Mouse (Mus musculus): ENCODE results near the gene Gm15557.
"Not testable (repeated sequence)": the region's sequence is repeated elsewhere in the genome, so short reads cannot be mapped to it uniquely, and the experiment has no call there.

Gene Gm15557

DNA sequence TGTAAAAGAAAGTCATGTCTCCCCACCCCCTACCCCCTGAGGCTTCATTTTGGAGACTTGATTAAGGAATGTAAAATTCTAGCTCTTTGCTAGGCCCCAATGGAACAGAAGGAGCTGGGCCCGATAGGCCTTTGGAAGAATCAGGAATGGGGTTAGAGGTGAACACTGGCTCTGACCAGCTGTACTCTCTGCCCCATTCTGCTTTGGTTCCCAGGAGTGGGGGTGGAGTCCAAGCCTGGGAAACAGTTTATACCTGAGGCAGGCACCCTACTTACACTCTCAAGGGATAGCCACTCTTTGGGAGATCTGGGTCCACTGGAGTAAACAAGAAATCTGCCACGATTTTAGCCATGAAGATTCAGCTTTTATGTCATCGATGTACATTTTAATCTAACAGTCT is at the start of gene Gm15557:
Gene Gm15557, plus strand, starts transcription at position 48 of the 400 bp plus-strand sequence.
- no peak for DNase-seq

DNA sequence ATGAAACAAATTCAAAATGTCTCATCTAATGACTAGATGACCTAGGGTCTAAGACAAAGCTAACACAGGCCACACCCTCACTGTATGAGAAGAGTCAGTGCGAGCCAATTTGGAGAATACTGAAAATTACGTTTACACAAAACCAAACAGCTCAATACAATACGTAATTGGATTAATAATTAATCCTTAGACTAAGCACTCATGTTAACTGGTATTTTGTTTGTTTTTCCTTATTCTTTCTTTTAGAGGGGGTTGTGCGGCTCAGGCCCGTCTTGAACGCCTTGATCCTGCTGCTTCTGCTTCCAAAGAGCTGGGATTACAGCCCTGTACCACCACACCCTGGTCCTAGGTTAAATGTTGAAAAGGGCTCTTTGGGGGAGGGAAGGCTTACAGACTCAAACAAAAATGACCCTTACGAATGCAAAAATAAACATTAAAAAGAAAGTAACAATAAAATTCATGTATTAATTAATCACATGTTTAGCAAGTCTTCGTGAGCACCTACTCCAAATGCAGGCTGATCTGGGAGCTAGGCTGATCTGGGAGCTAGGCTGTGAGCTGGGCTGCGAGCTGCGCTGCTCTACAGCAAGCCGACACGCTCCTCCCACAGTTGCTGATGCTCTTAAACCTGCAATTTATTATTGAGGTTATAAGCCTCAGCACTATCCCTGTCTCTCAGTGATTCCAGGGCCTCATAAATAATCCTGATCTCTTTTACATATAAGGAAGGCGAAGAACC is 46.1 kb upstream of the Gm15557 start:
- DNase-seq: no peak

DNA sequence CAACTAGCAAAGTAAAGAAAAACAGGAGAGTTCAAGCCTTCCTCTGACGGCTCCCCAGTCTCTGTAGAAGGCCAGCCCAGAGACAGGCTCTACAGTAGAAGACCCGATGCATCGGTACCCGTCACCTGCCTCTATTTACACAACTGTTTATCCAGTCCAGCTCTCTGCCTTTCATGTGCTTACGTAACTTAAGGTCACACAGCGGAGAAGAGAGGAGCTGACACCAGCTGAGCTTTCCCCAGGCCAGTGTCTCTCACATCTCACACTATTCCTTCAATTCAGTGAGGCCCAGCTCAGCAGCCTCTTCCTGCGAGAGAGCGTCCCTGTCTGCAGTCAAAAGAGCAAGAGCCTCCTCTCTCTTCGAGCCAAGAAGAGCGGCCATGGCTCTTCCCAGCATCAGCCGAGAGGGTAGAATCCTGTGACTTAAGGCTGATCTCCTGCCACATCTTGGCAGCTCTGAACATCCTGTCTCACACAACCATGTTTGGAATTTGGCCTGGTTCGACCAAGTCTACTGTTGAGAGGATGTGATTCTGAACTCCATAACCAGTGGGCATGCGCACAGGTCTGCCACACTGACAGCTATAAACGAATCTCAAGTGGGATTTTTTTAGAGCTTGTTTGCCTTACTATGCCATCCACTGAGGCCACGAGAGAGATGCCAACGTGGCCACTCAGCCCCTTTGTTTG is 45.3 kb upstream of the Gm15557 start:
- DNase-seq: peak; percentile 10

DNA sequence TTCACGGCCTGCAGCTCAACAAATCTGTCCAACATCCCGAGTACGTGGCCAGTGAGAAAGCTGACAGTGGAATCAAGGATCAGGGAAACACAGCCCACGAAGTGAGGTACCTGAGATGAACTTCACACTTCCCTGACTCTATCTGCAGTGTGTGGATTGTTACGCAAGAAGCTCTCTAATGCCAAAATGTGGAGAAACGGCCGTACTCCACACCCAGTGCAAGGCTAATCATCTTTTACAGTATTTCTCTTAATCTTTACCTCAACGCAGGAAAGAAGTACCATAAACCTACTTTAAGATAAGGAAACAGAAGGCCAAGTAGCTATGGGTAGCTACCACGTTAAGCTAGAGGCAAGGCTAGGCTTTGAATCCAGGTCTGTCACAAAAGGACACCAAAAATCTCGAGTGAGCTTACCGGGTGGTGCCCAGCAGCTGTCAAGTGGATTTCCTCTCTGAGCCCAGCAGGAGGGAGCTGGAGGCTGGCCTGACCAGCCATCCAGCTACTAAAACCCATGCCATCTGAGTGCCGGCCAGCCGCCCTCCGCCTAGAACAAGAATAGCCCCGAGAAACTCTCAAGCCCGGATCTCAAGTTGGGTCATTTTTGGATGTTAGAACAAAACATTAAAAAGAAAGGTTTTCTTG is 37.4 kb upstream of the Gm15557 start:
- no peak for DNase-seq

DNA sequence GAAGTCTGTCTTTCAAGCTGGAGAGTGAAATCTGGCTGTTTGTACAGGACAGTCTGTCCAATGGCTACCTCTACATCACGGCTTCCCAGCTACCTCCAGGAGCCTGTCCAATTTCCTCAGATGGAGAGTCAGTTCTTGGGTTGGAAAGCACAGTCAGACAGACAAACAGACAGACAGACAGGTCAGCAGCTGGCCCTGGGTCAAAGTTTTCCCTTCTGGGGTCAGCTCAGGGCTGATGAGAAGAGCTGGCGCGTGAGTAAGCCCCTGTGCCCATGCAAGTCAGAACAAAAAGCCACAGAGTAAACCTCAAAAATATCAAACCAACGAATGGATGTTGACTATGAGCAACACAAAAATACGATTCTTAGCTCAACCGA is 36.9 kb upstream of the Gm15557 start:
- no peak for DNase-seq

GRCm38 (mm10) chr2:155914684-155915083 is 25.8 kb upstream of the Gm15557 start:
- no peak for DNase-seq

DNA sequence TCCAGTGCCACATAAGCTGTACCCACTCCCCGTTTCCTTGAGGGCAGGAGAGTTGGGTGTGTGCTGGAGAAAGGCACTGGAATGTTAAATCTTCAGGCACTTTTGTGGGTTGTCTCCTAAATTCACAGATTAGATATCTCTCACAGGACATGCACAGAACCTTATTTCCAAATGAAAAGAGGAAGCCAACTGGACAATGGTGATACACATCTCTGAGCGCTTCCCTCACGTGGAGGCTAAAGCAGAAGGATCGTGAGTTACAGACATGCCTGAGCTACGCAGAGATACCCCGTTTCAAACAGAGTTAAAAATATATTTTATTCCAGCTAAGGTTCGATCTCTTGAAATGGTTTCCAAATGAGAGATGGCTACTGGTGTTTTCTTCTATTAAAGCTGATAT is 17.4 kb upstream of the Gm15557 start:
- no peak for DNase-seq

DNA sequence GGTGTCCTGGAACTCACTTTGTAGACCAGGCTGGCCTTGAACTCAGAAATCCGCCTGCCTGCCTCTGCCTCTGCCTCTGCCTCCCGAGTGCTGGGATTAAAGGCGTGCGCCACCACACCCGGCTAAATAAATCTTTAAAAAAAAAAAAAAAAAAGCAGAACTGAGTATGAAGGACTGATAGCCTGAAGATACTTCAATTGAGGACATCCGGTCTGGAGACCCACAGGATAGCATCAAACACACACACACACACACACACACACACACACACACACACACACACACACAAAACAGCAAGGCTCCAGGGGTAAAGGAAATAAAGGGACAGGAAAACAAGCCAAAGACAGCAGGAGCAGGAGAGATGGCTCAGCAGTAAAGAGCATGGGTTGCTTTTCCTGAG is 15.3 kb upstream of the Gm15557 start:
- not testable (repeated sequence) for DNase-seq

DNA sequence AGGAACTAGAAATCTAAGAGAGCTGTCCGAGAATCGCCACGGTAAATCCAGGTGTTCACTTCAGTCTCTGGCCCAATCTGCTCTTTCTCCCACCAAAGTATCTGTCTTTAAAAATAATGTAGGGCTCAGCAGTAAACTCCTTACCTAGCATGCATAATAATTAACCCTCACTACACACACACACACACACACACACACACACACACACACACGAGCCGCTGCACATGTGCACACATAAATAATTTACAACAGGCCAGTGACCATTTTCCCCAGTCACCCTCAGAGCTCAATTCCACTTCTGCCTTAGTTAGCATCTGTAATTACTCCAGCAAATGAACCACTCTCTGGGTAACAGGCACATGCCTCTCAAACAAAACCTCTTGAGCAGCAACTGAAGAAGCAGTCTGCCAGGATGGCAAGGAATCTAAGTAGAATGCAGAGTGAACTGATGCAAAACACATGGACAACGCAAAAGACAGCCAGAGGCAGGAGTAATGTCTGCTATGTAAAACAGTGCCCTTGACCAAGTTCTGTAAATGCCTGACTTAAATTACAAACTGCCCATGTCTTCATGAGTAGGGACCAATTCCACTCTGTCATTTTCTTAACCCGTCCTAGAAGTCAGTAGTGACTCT is 11.7 kb upstream of the Gm15557 start:
- no peak for DNase-seq

DNA sequence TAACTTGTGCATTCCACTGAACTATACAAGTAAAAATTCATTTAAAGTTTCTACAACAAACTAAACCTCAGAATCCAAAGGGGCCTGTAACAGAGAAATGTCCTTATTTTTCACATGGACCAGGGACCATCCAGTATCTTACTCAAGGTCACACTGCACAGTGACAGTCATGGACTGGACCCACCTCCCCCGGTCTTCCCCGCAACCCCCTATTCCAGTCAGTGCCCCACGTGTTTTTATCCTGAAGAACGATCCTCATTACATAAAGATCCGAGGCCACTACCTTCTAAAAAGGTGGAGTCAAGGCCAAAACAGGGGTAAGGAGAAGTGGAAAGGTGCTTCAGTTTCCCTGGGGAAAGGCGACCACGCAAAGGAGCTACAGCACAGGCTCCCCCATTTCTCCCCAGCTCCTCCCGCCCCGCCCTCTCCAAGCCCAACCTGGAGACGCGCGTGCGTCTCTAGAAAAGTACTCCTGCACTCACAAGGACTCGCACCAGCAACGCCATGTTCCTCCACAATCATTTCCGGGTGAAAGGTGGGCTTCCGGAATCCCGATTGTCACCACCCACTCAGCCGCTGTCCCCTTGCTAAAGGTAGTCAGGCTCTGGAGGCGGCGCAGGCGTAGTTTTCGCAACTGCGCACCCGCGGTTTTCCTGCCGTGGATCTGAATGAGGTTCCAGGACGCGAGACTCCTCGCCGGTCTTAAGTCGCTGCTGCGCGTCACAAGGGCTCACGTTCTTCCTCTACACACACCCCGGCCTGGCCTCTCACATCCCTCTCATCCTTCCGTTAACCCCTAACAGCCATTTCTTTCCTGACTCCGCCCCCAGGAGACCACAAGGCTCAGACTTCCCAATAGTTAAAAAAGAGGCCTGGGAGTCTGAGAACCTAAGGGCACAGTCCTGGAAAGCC is 10.7 kb upstream of the Gm15557 start, which contains the start of gene Uqcc1:
Gene Uqcc1, minus strand, starts transcription at position 780 of the 912 bp plus-strand sequence.
- peak; percentile 87 for DNase-seq

- no peak for DNase-seq
Measured at GRCm38 (mm10) chr2:155939897-155940529, 515 bp upstream of the Gm15557 start.

DNA sequence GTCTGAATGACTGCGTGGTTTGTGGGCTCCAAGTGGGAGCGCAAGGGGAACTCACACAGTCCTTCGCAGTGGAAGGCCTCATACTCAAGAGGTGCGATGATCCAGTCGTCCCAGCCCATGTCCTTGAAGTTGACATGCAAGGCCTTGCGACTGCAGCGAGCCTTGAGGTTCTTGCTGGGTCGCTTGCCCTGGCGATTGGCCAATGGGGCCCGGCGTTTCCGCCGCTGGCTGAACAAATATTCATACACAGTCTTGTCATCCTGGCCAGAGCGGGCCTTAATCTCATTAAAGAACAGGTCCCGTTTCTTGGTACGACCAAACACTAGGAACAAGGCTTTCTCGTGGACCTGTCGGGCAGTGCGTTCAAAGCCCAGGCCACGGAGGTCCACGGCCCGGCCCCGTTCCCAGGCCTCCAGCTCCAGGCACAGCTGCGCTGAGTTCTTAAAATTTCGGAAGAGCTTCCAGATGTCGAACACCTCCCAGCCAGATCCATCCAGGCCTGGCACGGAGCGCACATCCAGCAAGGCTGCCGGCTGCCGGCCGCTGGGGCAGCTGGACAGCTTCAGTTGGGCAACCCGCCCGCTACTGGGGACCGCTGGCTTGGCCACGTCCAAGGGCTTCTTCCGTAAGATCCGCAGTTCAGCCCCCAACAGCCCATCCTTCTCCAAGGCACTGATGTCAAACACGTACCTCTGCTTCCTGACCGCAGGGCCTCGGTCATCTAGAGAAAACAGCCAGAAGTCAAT is 1.3 kb downstream of the Gm15557 start:
- no peak for DNase-seq

- no peak for DNase-seq
Measured at GRCm38 (mm10) chr2:155943463-155943862, 2.9 kb downstream of the Gm15557 start.

- DNase-seq: no peak
Measured at GRCm38 (mm10) chr2:155944685-155945084, 4.2 kb downstream of the Gm15557 start.

DNA sequence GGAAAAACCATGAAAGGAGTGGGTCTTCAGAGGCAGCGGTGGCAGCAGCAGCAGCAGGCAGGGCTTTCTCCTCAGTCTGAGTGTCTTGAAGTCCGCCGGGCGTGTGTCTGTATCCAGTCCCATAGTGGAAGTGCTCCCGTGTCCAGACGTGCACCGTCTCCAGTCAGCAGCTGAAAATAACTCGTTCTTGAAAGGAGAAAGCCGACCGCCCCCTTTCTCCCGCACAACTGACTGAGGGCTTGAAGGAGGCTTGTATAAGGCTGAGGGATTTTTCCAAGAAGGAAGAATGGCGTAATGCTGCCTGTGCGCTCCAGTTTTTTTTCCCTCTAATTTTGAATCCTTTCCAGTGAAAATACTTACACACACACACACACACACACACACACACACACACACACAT is 4.6 kb downstream of the Gm15557 start, which contains the start of gene Gdf5:
Gene Gdf5, minus strand, starts transcription at position 244 of the 400 bp plus-strand sequence.
- DNase-seq: no peak

DNA sequence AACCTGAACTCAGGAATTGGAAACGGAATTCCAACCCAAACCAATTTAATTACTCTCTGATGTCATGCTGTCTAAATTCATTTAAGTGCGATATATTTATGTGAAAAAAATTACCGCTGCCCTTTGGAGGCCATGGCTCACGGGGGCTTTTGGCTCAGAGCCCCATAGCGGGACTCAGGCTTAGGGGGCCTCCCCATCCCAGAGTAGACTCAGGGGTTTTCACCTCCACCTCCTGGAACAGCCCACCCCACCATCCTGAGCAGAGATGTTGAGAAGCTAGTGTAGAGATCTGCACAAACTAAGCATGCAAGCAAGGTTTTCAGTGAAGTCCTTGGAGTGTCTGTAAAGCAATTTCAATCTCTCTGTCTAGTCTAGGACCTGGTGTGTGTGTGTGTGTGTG is 5.1 kb downstream of the Gm15557 start:
- no peak for DNase-seq

- DNase-seq: peak; percentile 80
Measured at GRCm38 (mm10) chr2:155946069-155946468, 5.5 kb downstream of the Gm15557 start.

- no peak for DNase-seq
Measured at GRCm38 (mm10) chr2:155946499-155946898, 6.0 kb downstream of the Gm15557 start.

GRCm38 (mm10) chr2:155947390-155948002 is 7.0 kb downstream of the Gm15557 start:
- DNase-seq: peak; percentile 72

GRCm38 (mm10) chr2:155949362-155949761 is 8.8 kb downstream of the Gm15557 start:
- DNase-seq: no peak
